Mouse (Mus musculus) effector memory CD4-positive, alpha-beta T cell, adult 5 months (primary cell): Measurements from ENCODE around the gene Eif4a3. TPM values are rescaled to one million over a fixed set of nuclear protein-coding genes. Genes with fewer than 3 reads are reported as not detected.

Experiments
- polyA plus RNA-seq: library from polyadenylated mRNA; unstranded; fragments of 100-300 nt; shearing (Covaris generic); gene quantifications from one replicate; pipeline ENCODE4 v1.2.1, GENCODE M21; 2017

The Eif4a3 gene
- 293 TPM for polyA plus RNA-seq

GRCm38 (mm10) chr11:119299391-119300245, at the start of gene Eif4a3:
Gene Eif4a3 (minus strand): TSS chr11:119300089.

GRCm38 (mm10) chr11:119307658-119307867, 7.7 kb upstream of the Eif4a3 start, which contains the start of gene Card14:
Gene Card14 (plus strand): TSS chr11:119307768.

GRCm38 (mm10) chr11:119267768-119268556, 31.9 kb downstream of the Eif4a3 start, which contains the start of gene Gaa:
Gene Gaa (plus strand): TSS chr11:119267887.

Other genes with a start within 250 kb of the Eif4a3 start
- gene Cbx4, start 213.9 kb downstream of the Eif4a3 start, polyA plus RNA-seq: 95.9 TPM
- 0.15 TPM for gene Tbc1d16, start 71.6 kb downstream of the Eif4a3 start, polyA plus RNA-seq
- gene Ccdc40, start 71.5 kb downstream of the Eif4a3 start, polyA plus RNA-seq: 1.9 TPM
- gene Gaa, start 32.2 kb downstream of the Eif4a3 start, polyA plus RNA-seq: 38.9 TPM
- gene Card14, start 7.7 kb upstream of the Eif4a3 start, polyA plus RNA-seq: not detected
- 10.8 TPM for gene Sgsh, start 55.4 kb upstream of the Eif4a3 start, polyA plus RNA-seq
- 57.1 TPM for gene Slc26a11, start 55.5 kb upstream of the Eif4a3 start, polyA plus RNA-seq
- gene Rnf213, start 93.0 kb upstream of the Eif4a3 start, polyA plus RNA-seq: 16.0 TPM
- gene Endov, start 191.3 kb upstream of the Eif4a3 start, polyA plus RNA-seq: 12.9 TPM
- gene Nptx1, start 247.7 kb upstream of the Eif4a3 start, polyA plus RNA-seq: 0.09 TPM